Mouse (Mus musculus): ENCODE data around the gene Hoxc13.

- TF ChIP-seq CTCF (IDR thresholded peaks at IDR 0.05; ENCODE audit: extremely low read depth, insufficient read depth, insufficient read length, insufficient replicate concordance) (no peak), POLR2A (IDR thresholded peaks at IDR 0.05; ENCODE audit: low read depth, low read length) (no peak)
Measured at GRCm38 (mm10) chr15:102934438-102934837, 13.5 kb downstream of the Hoxc13 start.

All from spleen, adult 2 months (tissue).